Mouse (Mus musculus) intestine, embryonic 15.5 days (tissue): Measurements from ENCODE around the gene Taf8. TPM values are rescaled to one million over a fixed set of nuclear protein-coding genes. Genes with fewer than 3 reads are reported as not detected.

Experiments used
- ATAC-seq: fragments of 200-750 bp; cut with Nextera tagmentation; 2 replicates; pipeline ENCODE4 v1.8.0; 2017; ENCODE audit warnings: moderate TSS enrichment, moderate library complexity
- H3K27ac ChIP-seq: fragments of 300-500 bp; sonication (generic); 2 replicates; pipeline ENCODE4 v1.5.1; 2015; ENCODE audit warnings: mild to moderate bottlenecking, inconsistent platforms
- H3K27me3 ChIP-seq: fragments of 300-500 bp; sonication (generic); replicated peaks from 2 replicates; pipeline ENCODE4 v1.6.1; 2015; ENCODE audit warnings: inconsistent platforms
- H3K36me3 ChIP-seq: fragments of 300-500 bp; sonication (generic); 2 replicates; pipeline ENCODE4 v1.6.1; 2015; ENCODE audit warnings: inconsistent platforms
- H3K4me1 ChIP-seq: fragments of 300-500 bp; sonication (generic); replicated peaks from 2 replicates; pipeline ENCODE4 v1.6.1; 2015; ENCODE audit warnings: inconsistent platforms
- H3K4me2 ChIP-seq: fragments of 300-500 bp; sonication (generic); replicated peaks from 2 replicates; pipeline ENCODE4 v1.6.1; 2015; ENCODE audit warnings: mild to moderate bottlenecking, inconsistent platforms
- H3K4me3 ChIP-seq: fragments of 300-500 bp; sonication (generic); replicated peaks from 2 replicates; pipeline ENCODE4 v1.5.1; 2015; ENCODE audit warnings: inconsistent platforms
- H3K9ac ChIP-seq: fragments of 300-500 bp; sonication (generic); 2 replicates; pipeline ENCODE4 v1.6.1; 2015; ENCODE audit warnings: inconsistent platforms
- H3K9me3 ChIP-seq: fragments of 300-500 bp; sonication (generic); 2 replicates; pipeline ENCODE4 v1.6.1; 2016; ENCODE audit warnings: inconsistent platforms
- WGBS: fragments of 180-500 bp; shearing (Covaris S2); methylation state at CpG from one replicate; pipeline ENCODE4 v1.1.7; 2015; 5-methylcytosine and 5-hydroxymethylcytosine counted together
- polyA plus RNA-seq: library from polyadenylated mRNA; unstranded; fragments of >200 nt; fragmentation: Nextera tagmentation; extraction: Ambion mirVana; gene quantifications from 2 replicates; pipeline ENCODE4 v1.2.1, GENCODE M21; 2015

Gene Taf8
- polyA plus RNA-seq, 1 experiment from 2014 or later: 20.4 TPM

GRCm38 (mm10) chr17:47515180-47515844 lies 13.2 kb upstream of the Taf8 start:
- no peak for ATAC-seq
- no peak overlapping the region for H3K4me2 ChIP-seq
- no peak overlapping the region for H3K27ac ChIP-seq
- H3K36me3 ChIP-seq: no peaks in the 10 kb centered on the region
- H3K27me3 ChIP-seq: no peaks in the 10 kb centered on the region
- H3K9me3 ChIP-seq: no peaks in the 10 kb centered on the region
- 80% methylated on average over 7 of the region's 7 CpGs for WGBS
- H3K4me1 ChIP-seq: peaks cover 37% of the 10 kb centered on the region
- H3K9ac ChIP-seq: no peak overlapping the region
- H3K4me3 ChIP-seq: no peak overlapping the region

DNA sequence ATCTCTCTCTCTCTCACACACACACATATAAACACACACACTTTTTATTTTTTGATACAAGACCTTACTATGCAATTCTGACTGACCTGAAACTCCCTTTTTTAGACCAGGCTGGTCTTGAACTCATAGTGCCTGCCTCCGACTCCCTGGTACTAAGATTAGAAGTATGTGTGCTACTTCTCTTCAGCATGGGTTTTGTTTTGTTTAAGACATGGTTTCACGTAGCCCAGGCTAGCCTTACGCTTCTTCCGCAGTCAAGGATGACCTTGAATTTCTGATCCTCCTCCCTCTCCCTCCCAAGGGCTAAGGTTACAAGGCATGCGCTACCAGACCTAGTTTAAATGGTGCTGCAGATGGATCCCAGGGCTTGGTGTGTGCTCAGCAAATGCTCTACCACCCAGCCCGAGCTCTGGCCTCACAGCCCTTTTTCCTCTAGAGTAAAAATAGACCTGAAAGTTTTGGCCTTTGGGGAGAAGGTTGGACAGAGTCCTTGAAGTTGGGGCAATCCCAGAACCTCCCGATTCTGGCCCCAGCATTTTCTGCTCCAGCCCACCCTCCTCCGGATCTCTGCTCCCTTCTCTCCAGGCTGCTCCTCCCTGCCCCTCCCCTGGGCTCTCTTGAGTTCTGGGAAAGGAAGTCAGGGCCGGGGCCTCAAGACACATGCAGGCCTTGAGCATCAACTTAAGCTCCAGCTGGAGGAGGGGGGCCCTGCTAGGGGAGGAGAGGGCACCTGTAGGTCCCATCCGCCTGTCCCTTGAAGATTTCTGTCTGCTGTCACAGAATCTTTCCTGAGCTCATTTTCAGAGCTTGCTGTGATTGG lies 11.1 kb upstream of the Taf8 start:
- H3K9me3 ChIP-seq: no peaks in the 10 kb centered on the region
- no peaks in the 10 kb centered on the region for H3K27me3 ChIP-seq
- H3K4me1 ChIP-seq: peaks cover 42% of the 10 kb centered on the region
- H3K4me2 ChIP-seq: no peak overlapping the region; the same call in 1 of the 2 replicates
- peak overlapping the region; percentile 83 for H3K27ac ChIP-seq
- 54% methylated on average over 10 of the region's 10 CpGs for WGBS
- no peaks in the 10 kb centered on the region for H3K36me3 ChIP-seq
- ATAC-seq: no peak; the same call in 1 of the 2 replicates
- no peak overlapping the region for H3K4me3 ChIP-seq
- no peak overlapping the region for H3K9ac ChIP-seq

GRCm38 (mm10) chr17:47511111-47512020 lies 9.3 kb upstream of the Taf8 start:
- H3K27me3 ChIP-seq: no peaks in the 10 kb centered on the region
- H3K27ac ChIP-seq: peak overlapping the region; percentile 88
- peak overlapping the region; percentile 62 for H3K4me2 ChIP-seq
- peak; percentile 91 for ATAC-seq
- H3K9ac ChIP-seq: peak overlapping the region; percentile 20; the same call in 1 of the 2 replicates
- WGBS: 6% methylated on average over 25 of the region's 25 CpGs
- no peaks in the 10 kb centered on the region for H3K9me3 ChIP-seq
- H3K36me3 ChIP-seq: no peaks in the 10 kb centered on the region
- peaks cover 43% of the 10 kb centered on the region for H3K4me1 ChIP-seq
- peak overlapping the region; percentile 18 for H3K4me3 ChIP-seq

DNA sequence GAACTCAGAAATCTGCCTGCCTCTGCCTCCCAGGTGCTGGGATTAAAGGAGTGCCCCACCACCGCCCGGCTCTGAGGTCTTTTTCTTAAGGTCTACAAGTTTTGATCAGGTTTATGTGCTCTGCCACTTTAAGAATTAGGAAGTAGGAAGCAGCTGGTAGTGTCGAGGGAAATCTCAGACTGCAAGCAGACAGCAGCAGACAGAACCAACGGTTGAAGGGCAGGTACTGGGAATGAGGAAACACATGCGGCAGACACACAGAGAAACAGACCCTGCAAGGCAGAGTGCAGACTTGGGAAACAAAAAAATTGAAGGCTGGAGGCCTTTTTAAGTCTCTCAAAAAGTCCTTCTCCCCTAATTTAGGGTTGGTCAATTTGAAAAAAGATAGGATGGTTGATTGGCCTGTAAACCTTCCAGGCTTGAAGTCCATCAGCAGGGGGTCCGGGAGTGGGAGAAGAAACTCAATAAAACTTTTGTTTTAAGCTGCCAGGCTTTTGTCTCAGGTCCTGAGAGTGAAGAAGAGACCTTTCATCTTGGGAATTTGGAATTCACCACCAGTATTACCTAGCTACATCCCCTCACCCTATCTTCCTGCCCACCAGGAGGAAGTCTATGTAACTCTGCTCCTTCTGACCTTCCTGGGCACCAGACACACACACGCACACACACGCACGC lies 7.1 kb upstream of the Taf8 start:
- no peak overlapping the region for H3K27ac ChIP-seq
- no peaks in the 10 kb centered on the region for H3K36me3 ChIP-seq
- ATAC-seq: no peak
- H3K4me3 ChIP-seq: no peak overlapping the region
- H3K4me2 ChIP-seq: no peak overlapping the region
- no peaks in the 10 kb centered on the region for H3K9me3 ChIP-seq
- H3K9ac ChIP-seq: no peak overlapping the region
- peaks cover 51% of the 10 kb centered on the region for H3K4me1 ChIP-seq
- WGBS: 52% methylated on average over 9 of the region's 9 CpGs
- H3K27me3 ChIP-seq: no peaks in the 10 kb centered on the region

DNA sequence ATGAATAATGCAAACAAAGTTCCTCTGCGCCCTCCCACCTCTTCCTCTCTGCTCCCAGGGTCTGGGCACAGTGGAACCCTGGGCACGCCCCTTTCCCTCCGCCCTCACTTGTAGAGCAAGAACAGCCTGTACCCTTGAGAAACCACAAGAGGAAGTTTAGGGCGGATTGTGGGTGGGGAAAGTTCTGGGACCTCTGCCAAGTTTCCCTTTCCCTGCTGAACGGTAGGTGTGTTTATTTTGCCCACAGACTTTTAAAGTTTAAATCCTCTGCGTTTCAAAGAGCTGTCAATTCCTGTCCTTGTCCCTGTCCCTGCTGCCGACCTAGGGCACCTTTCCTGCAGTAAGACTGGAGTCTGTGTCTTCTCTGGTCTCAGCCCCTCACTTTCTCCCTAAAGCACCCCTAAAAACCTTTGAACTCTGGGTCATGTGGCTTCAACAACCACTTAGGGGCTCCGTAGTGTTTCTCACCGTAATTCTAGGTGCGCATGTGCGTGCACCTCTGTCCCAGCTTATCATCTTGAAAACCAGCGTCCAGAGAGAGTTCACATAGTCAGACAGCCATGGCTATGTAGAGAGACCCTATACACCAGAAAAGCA lies 6.0 kb upstream of the Taf8 start:
- Histone ChIP-seq H3K27ac (peak overlapping the region; percentile 90), H3K4me3 (peak overlapping the region; percentile 24), H3K9me3 (no peaks in the 10 kb centered on the region), H3K4me2 (peak overlapping the region; percentile 60), H3K9ac (0 out of 2 replicates have a peak overlapping the region, but pooled peaks have one; percentile 29), H3K4me1 (peaks cover 44% of the 10 kb centered on the region), H3K27me3 (no peaks in the 10 kb centered on the region), H3K36me3 (no peaks in the 10 kb centered on the region)
- ATAC-seq: peak; percentile 79
- 2% methylated on average over 12 of the region's 12 CpGs for WGBS

- H3K9ac ChIP-seq: no peak overlapping the region
- H3K9me3 ChIP-seq: no peaks in the 10 kb centered on the region
- H3K4me1 ChIP-seq: peaks cover 44% of the 10 kb centered on the region
- H3K27me3 ChIP-seq: no peaks in the 10 kb centered on the region
- peak overlapping the region; percentile 90; the same call in 1 of the 2 replicates for H3K27ac ChIP-seq
- H3K36me3 ChIP-seq: no peaks in the 10 kb centered on the region
- no peak overlapping the region for H3K4me3 ChIP-seq
- H3K4me2 ChIP-seq: peak overlapping the region; percentile 60
- ATAC-seq: no peak
- WGBS: 78% methylated on average over 2 of the region's 2 CpGs
Observed at GRCm38 (mm10) chr17:47507523-47507922, 5.4 kb upstream of the Taf8 start.

- no peaks in the 10 kb centered on the region for H3K36me3 ChIP-seq
- no peak for ATAC-seq
- WGBS: 91% methylated on average over 4 of the region's 4 CpGs
- no peak overlapping the region for H3K27ac ChIP-seq
- no peak overlapping the region for H3K9ac ChIP-seq
- no peaks in the 10 kb centered on the region for H3K27me3 ChIP-seq
- no peak overlapping the region for H3K4me3 ChIP-seq
- H3K9me3 ChIP-seq: no peaks in the 10 kb centered on the region
- H3K4me1 ChIP-seq: peaks cover 36% of the 10 kb centered on the region
- no peak overlapping the region for H3K4me2 ChIP-seq
Observed at GRCm38 (mm10) chr17:47506697-47507096, 4.6 kb upstream of the Taf8 start.

- 87% methylated on average over 1 of the region's 1 CpGs for WGBS
- Histone ChIP-seq H3K27ac (no peak overlapping the region), H3K9me3 (no peaks in the 10 kb centered on the region), H3K27me3 (no peaks in the 10 kb centered on the region), H3K9ac (no peak overlapping the region), H3K4me2 (peak overlapping the region; percentile 85), H3K4me3 (no peak overlapping the region), H3K4me1 (peaks cover 36% of the 10 kb centered on the region), H3K36me3 (no peaks in the 10 kb centered on the region)
- ATAC-seq: no peak
Observed at GRCm38 (mm10) chr17:47506042-47506441, 4.0 kb upstream of the Taf8 start.

GRCm38 (mm10) chr17:47505566-47505965 lies 3.5 kb upstream of the Taf8 start:
- ATAC-seq: no peak
- Histone ChIP-seq H3K4me2 (peak overlapping the region; percentile 85), H3K4me3 (peak overlapping the region; percentile 46), H3K27me3 (no peaks in the 10 kb centered on the region), H3K36me3 (no peaks in the 10 kb centered on the region), H3K4me1 (peaks cover 41% of the 10 kb centered on the region), H3K27ac (peak overlapping the region; percentile 64; the same call in 1 of the 2 replicates), H3K9me3 (no peaks in the 10 kb centered on the region), H3K9ac (peak overlapping the region; percentile 62; the same call in 1 of the 2 replicates)
- 47% methylated on average over 2 of the region's 2 CpGs for WGBS

- ATAC-seq: peak; percentile 13
- Histone ChIP-seq H3K4me3 (peak within 1 kb of the TSS; percentile 46), H3K27me3 (no peaks in the 10 kb centered on the region), H3K4me1 (peaks cover 42% of the 10 kb centered on the region), H3K27ac (peak within 1 kb of the TSS; percentile 64), H3K9me3 (no peaks in the 10 kb centered on the region), H3K9ac (peak within 1 kb of the TSS; percentile 62), H3K36me3 (no peaks in the 10 kb centered on the region), H3K4me2 (peak within 1 kb of the TSS; percentile 85)
- under 1% methylated on average over 22 of the region's 22 CpGs for whole genome bisulfite sequencing
Observed at GRCm38 (mm10) chr17:47504941-47505346, 2.9 kb upstream of the Taf8 start, which contains the start of gene Ccnd3. Ccnd3 (plus strand) TSS chr17:47505051.

DNA sequence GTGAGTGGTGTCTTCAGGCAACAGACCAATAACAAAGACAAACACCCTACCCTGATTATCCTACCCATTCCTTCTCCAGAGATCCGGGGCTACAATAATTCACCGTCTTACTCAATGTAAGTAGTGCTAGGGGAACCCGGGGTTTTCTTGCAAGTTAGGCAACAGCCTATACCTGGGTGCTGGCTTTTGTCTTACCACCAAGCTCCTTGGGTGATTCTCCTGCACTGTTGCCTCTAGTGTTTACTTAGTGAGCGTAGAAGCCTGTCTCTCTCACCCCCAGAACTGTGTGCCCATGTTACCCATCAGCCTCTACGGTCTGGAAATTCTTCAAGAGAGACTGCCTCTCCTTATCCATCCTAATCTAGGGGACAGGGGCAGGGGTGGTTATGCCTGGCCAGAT lies 2.1 kb upstream of the Taf8 start:
- H3K4me2 ChIP-seq: peak overlapping the region; percentile 85
- ATAC-seq: no peak
- no peaks in the 10 kb centered on the region for H3K9me3 ChIP-seq
- H3K9ac ChIP-seq: peak overlapping the region; percentile 62
- H3K27ac ChIP-seq: peak overlapping the region; percentile 64; the same call in 1 of the 2 replicates
- H3K36me3 ChIP-seq: no peaks in the 10 kb centered on the region
- H3K4me3 ChIP-seq: peak overlapping the region; percentile 46; the same call in 1 of the 2 replicates
- WGBS: 53% methylated on average over 5 of the region's 5 CpGs
- no peaks in the 10 kb centered on the region for H3K27me3 ChIP-seq
- H3K4me1 ChIP-seq: peaks cover 40% of the 10 kb centered on the region
